Comparison of ENCODE assay signal across 7 mouse cellular contexts in the genomic region with DNA sequence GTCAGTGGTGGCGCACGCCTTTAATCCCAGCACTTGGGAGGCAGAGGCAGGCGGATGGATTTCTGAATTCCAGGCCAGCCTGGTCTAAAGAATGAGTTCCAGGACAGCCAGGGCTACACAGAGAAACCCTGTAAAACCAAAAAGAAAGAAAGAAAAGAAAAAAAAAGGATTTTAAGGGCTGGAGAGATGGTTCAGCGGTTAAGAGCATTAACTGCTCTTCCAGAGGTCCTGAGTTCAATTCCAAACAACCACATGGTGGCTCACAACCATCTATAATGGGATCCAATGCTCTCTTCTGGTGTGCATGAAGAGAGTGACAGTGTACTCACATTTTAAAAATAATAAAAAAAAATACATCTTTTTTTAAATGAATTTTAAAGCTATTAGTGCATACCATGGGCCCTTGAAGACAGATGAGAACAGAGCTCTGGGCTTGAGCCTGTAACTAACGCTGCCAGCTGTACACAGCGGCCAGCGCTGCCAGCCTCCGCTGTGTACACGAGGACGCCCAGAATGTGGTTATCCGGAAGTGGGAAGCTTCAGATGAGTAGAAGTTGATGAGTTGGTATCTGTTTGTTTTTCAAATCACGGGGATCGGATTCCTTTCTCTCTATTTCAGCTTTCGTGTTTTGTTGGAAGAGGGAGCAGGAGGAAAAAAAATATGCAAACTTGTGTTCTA. TPM values are rescaled to one million over a fixed set of nuclear protein-coding genes. Genes with fewer than 3 reads are reported as not detected.
DNase-seq lines count a peak whose midpoint lies in the region; ATAC-seq and TF ChIP-seq lines count a peak whose summit lies in the region.

No protein-coding gene starts in this region.

- peaks cover 18% of the 10 kb centered on the region for H3K4me1 ChIP-seq in lung, embryonic 15.5 days
- H3K4me1 ChIP-seq in embryonic facial prominence, embryonic 13.5 days = peaks cover 24% of the 10 kb centered on the region
- H3K4me1 ChIP-seq in limb, embryonic 10.5 days = peaks cover 20% of the 10 kb centered on the region
- peaks cover 7% of the 10 kb centered on the region for H3K4me1 ChIP-seq in small intestine, adult 2 months (ENCODE audit: control insufficient read depth, insufficient read depth, insufficient read length, low read length)

- no peak for TF ChIP-seq CTCF in small intestine, adult 2 months (IDR thresholded peaks at IDR 0.05; ENCODE audit: extremely low read depth, insufficient read length, insufficient replicate concordance, low read depth, low read length)

- intact Hi-C loops in left cerebral cortex, postnatal 25 days (cut with DNase I) = no loop called here

- H3K36me3 ChIP-seq in lung, embryonic 15.5 days = peaks cover 17% of the 10 kb centered on the region
- H3K36me3 ChIP-seq in embryonic facial prominence, embryonic 13.5 days = peaks cover 27% of the 10 kb centered on the region
- peaks cover 26% of the 10 kb centered on the region for H3K36me3 ChIP-seq in limb, embryonic 10.5 days
- H3K36me3 ChIP-seq in small intestine, adult 2 months (ENCODE audit: control insufficient read depth, insufficient read depth, low read length) = peaks cover 16% of the 10 kb centered on the region

- no peak for DNase-seq in lung, postnatal 4 days
- no peak for DNase-seq in limb, embryonic 10.5 days (ENCODE audit: low spot score)
- no peak for DNase-seq in left cerebral cortex, postnatal 25 days (ENCODE audit: low spot score in 2 of 2)
- DNase-seq in adrenal gland, postnatal 25 days = no peak

- 46% methylated on average over 14 of the region's 14 CpGs for WGBS in lung, embryonic 15.5 days
- 56% methylated on average over 14 of the region's 14 CpGs for WGBS in embryonic facial prominence, embryonic 13.5 days
- WGBS in limb, embryonic 10.5 days = 69% methylated on average over 14 of the region's 14 CpGs
- WGBS in small intestine, adult 2 months = 49% methylated on average over 14 of the region's 14 CpGs

- no peak for ATAC-seq in lung, embryonic 15.5 days (ENCODE audit: borderline replicate concordance, extremely low read depth, low FRiP score, low TSS enrichment)
- no peak for ATAC-seq in embryonic facial prominence, embryonic 13.5 days (ENCODE audit: insufficient number of reproducible peaks, insufficient read depth, low FRiP score, low TSS enrichment, low read depth)

- H3K27me3 ChIP-seq in lung, embryonic 15.5 days = no peaks in the 10 kb centered on the region
- H3K27me3 ChIP-seq in embryonic facial prominence, embryonic 13.5 days = no peaks in the 10 kb centered on the region
- H3K27me3 ChIP-seq in limb, embryonic 10.5 days (ENCODE audit: low read depth, poor library complexity, severe bottlenecking) = no peaks in the 10 kb centered on the region
- no peaks in the 10 kb centered on the region for H3K27me3 ChIP-seq in small intestine, adult 2 months (ENCODE audit: control insufficient read depth, insufficient read depth, low read length)

- H3K4me3 ChIP-seq in lung, embryonic 15.5 days = peak overlapping the region; percentile 91
- peak overlapping the region; percentile 74 for H3K4me3 ChIP-seq in embryonic facial prominence, embryonic 13.5 days
- peak overlapping the region; percentile 86 for H3K4me3 ChIP-seq in limb, embryonic 10.5 days
- H3K4me3 ChIP-seq in small intestine, adult 2 months (ENCODE audit: low read depth, low read length) = peak overlapping the region; percentile 75

- no peaks in the 10 kb centered on the region for H3K9me3 ChIP-seq in lung, embryonic 15.5 days
- no peaks in the 10 kb centered on the region for H3K9me3 ChIP-seq in embryonic facial prominence, embryonic 13.5 days
- no peaks in the 10 kb centered on the region for H3K9me3 ChIP-seq in limb, embryonic 10.5 days (replicated peaks)

- no peak for TF ChIP-seq POLR2A in small intestine, adult 2 months (IDR thresholded peaks at IDR 0.05; ENCODE audit: low read depth, low read length)

- H3K4me2 ChIP-seq in lung, embryonic 15.5 days = peak overlapping the region; percentile 92
- peak overlapping the region; percentile 85 for H3K4me2 ChIP-seq in embryonic facial prominence, embryonic 13.5 days

- peak overlapping the region; percentile 97 for H3K9ac ChIP-seq in lung, embryonic 15.5 days
- H3K9ac ChIP-seq in embryonic facial prominence, embryonic 13.5 days = peak overlapping the region; percentile 94

- H3K27ac ChIP-seq in lung, embryonic 15.5 days = peak overlapping the region; percentile 99
- H3K27ac ChIP-seq in embryonic facial prominence, embryonic 13.5 days = peak overlapping the region; percentile 97
- H3K27ac ChIP-seq in limb, embryonic 10.5 days = peak overlapping the region; percentile 100
- H3K27ac ChIP-seq in small intestine, adult 2 months (ENCODE audit: insufficient read depth, low read depth, low read length) = peak overlapping the region; percentile 17

RNA-seq across cellular contexts. Expression of gene Flcn, which starts 0.8 kb away (rescaled TPM):
- 25.9 and 27.7 TPM in 2 replicates for polyA plus RNA-seq in lung, embryonic 15.5 days (2015; fragmentation: Nextera tagmentation; extraction: Ambion mirVana)
- 34.0 and 37.5 TPM in 2 replicates for polyA plus RNA-seq in embryonic facial prominence, embryonic 13.5 days (2015; fragmentation: Nextera tagmentation; extraction: Ambion mirVana)
- polyA plus RNA-seq in limb, embryonic 10.5 days (2016; fragmentation: Nextera tagmentation; extraction: Ambion mirVana) = 32.8 and 36.6 TPM in 2 replicates
- 9.9 and 23.8 TPM in 2 replicates for polyA plus RNA-seq in small intestine, adult 2 months (2012; rRNA removed)
- total RNA-seq in left cerebral cortex, postnatal 25 days (2021) = 10 to 100 TPM; 46.6 to 51.1 TPM
- total RNA-seq in adrenal gland, postnatal 25 days (2021) = 50.9 and 52.6 TPM in 2 replicates

RNA-seq across cellular contexts. Expression of gene Pld6, which starts 23.2 kb away (rescaled TPM):
- 5.8 and 6.2 TPM in 2 replicates for polyA plus RNA-seq in lung, embryonic 15.5 days (2015; fragmentation: Nextera tagmentation; extraction: Ambion mirVana)
- 3.6 and 3.9 TPM in 2 replicates for polyA plus RNA-seq in embryonic facial prominence, embryonic 13.5 days (2015; fragmentation: Nextera tagmentation; extraction: Ambion mirVana)
- polyA plus RNA-seq in limb, embryonic 10.5 days (2016; fragmentation: Nextera tagmentation; extraction: Ambion mirVana) = 4.5 and 4.9 TPM in 2 replicates
- 0.72 and 1.3 TPM in 2 replicates for polyA plus RNA-seq in small intestine, adult 2 months (2012; rRNA removed)
- 1 to 10 TPM in 1 of 2 experiments, under 1 TPM in 1; 0.46 to 1.5 TPM for total RNA-seq in left cerebral cortex, postnatal 25 days (2021)
- 4.1 and 4.6 TPM in 2 replicates for total RNA-seq in adrenal gland, postnatal 25 days (2021)

RNA-seq across cellular contexts. Expression of gene Nt5m, which starts 28.6 kb away (rescaled TPM):
- polyA plus RNA-seq in lung, embryonic 15.5 days (2015; fragmentation: Nextera tagmentation; extraction: Ambion mirVana) = 34.0 and 37.6 TPM in 2 replicates
- 42.6 and 45.9 TPM in 2 replicates for polyA plus RNA-seq in embryonic facial prominence, embryonic 13.5 days (2015; fragmentation: Nextera tagmentation; extraction: Ambion mirVana)
- polyA plus RNA-seq in limb, embryonic 10.5 days (2016; fragmentation: Nextera tagmentation; extraction: Ambion mirVana) = 34.8 and 41.8 TPM in 2 replicates
- 15.7 and 29.4 TPM in 2 replicates for polyA plus RNA-seq in small intestine, adult 2 months (2012; rRNA removed)
- 10 to 100 TPM; 51.5 to 57.5 TPM for total RNA-seq in left cerebral cortex, postnatal 25 days (2021)
- 26.7 and 30.1 TPM in 2 replicates for total RNA-seq in adrenal gland, postnatal 25 days (2021)

RNA-seq across cellular contexts. Expression of gene Cops3, which starts 29.0 kb away (rescaled TPM):
- 204 and 214 TPM in 2 replicates for polyA plus RNA-seq in lung, embryonic 15.5 days (2015; fragmentation: Nextera tagmentation; extraction: Ambion mirVana)
- polyA plus RNA-seq in embryonic facial prominence, embryonic 13.5 days (2015; fragmentation: Nextera tagmentation; extraction: Ambion mirVana) = 206 and 210 TPM in 2 replicates
- 245 and 248 TPM in 2 replicates for polyA plus RNA-seq in limb, embryonic 10.5 days (2016; fragmentation: Nextera tagmentation; extraction: Ambion mirVana)
- polyA plus RNA-seq in small intestine, adult 2 months (2012; rRNA removed) = 6.0 and 9.5 TPM in 2 replicates
- 10 to 100 TPM; 69.4 to 71.9 TPM for total RNA-seq in left cerebral cortex, postnatal 25 days (2021)
- 103 and 105 TPM in 2 replicates for total RNA-seq in adrenal gland, postnatal 25 days (2021)

Comparison
In these comparisons a context has a peak if more than half of its experiments do, and no peak if none do; other contexts are left out.
1. H3K27ac ChIP-seq: peak in every context shown above with its lines; median percentile 100 in limb, embryonic 10.5 days; 99 in lung, embryonic 15.5 days; 97 in embryonic facial prominence, embryonic 13.5 days; 17 in small intestine, adult 2 months.